Mouse (Mus musculus) kidney, adult 2 months (tissue): ENCODE measurements at regions not wholly inside any gene's neighbourhood (a gene's known extent, or its start where the extent isn't known, plus 50 kb on each side); places are given as distances from the start of the nearest gene placed in this dataset.

Experiments
- DNase-seq: peaks from one replicate; pipeline ENCODE4 v3.0.0; 2021
- H3K27ac ChIP-seq: fragments of 200-500 bp; 2 replicates; pipeline ENCODE4 v1.5.1; 2012; ENCODE audit warnings: low read depth, low read length, control low read depth, inconsistent platforms; ENCODE audit not compliant: insufficient read depth
- H3K27me3 ChIP-seq: fragments of 200-500 bp; replicated peaks from 2 replicates; pipeline ENCODE4 v1.6.1; 2012; ENCODE audit warnings: mild to moderate bottlenecking, moderate library complexity, low read length, inconsistent platforms; ENCODE audit not compliant: control insufficient read depth, insufficient read depth
- H3K36me3 ChIP-seq: fragments of 200-500 bp; 2 replicates; pipeline ENCODE4 v1.6.1; 2012; ENCODE audit warnings: mild to moderate bottlenecking, moderate library complexity, low read length, inconsistent platforms; ENCODE audit not compliant: control insufficient read depth, insufficient read depth
- H3K4me1 ChIP-seq: fragments of 200-500 bp; 2 replicates; pipeline ENCODE4 v1.6.1; 2011; ENCODE audit warnings: low read length; ENCODE audit not compliant: control insufficient read depth, insufficient read depth
- H3K4me3 ChIP-seq: fragments of 200-500 bp; 2 replicates; pipeline ENCODE4 v1.5.1; 2011; ENCODE audit warnings: mild to moderate bottlenecking, low read depth, low read length, control low read depth; ENCODE audit not compliant: insufficient read depth
- CTCF ChIP-seq: fragments of 200-500 bp; conservative IDR thresholded peaks from 2 replicates; pipeline ENCODE4 v1.5.1; 2011; ENCODE audit warnings: low read depth, mild to moderate bottlenecking, control low read depth, low read length, moderate library complexity, mixed read lengths; ENCODE audit not compliant: insufficient read depth, insufficient read length
- POLR2A ChIP-seq: fragments of 200-500 bp; IDR thresholded peaks from one replicate; pipeline ENCODE4 v1.6.1; 2011; ENCODE audit warnings: low read depth, low read length, control low read depth
- WGBS: fragments of 180-500 bp; shearing (Covaris S2); methylation state at CpG from one replicate; pipeline ENCODE4 v1.1.7; 2018; 5-methylcytosine and 5-hydroxymethylcytosine counted together

DNA sequence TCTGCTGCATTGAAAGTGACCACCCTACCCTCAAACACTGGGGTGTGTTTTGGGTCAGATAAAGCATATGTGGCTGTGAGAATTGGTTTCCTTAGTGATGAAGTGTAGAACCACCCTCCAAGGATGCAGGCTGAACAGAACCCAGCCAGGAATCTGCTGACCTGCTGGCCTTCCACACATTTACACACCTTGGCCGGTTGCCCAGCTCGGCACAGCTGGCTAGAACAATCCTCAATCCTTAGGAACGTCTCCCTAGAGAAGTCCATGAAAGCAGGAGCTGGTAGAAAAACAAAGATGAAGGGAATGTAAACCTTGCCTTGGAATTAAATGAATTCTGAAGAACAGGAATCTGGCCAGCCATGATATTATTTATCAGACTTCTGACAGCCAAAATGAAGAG, 737.3 kb downstream of the Slc4a3 start:
- 8% methylated on average over 3 of the region's 3 CpGs for WGBS
- H3K4me1 ChIP-seq, result no peaks in the 10 kb centered on the region
- H3K27ac ChIP-seq, result no peak overlapping the region
- no peak for TF ChIP-seq POLR2A
- no peak for TF ChIP-seq CTCF
- no peak overlapping the region for H3K4me3 ChIP-seq
- no peak for DNase-seq
- H3K27me3 ChIP-seq, result no peaks in the 10 kb centered on the region
- no peaks in the 10 kb centered on the region for H3K36me3 ChIP-seq

DNA sequence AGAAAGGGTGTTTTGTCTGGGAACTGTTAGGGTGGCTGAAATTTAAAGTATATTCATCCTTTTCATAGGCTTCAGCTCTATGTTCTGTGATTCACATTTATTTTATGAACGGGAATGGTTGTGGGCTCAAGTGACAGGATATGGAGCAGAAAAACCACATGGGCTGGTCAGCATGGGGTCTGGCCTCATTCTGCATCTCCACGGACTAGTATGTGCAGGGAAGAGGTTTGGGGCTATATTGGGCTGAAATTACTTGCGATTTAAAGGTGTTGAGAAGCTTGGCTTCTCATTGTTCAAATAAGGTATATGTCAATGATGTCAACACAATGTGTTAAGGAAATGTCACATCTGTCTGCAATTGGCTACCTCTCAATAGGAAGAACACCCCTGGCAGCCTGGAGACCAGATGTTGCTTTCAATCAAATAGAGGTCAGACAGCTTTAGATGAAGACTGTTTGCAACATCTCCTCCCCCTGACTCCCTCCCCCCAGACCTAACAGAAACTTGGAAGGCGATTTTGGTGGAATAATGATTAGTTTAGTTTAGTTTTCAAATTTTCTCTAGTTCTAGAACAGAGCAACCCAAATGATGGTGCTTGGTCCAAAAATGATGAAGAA, 777.0 kb downstream of the Slc4a3 start:
- no peaks in the 10 kb centered on the region for H3K4me1 ChIP-seq
- WGBS, result 82% methylated on average over 4 of the region's 4 CpGs
- no peak for DNase-seq
- H3K27ac ChIP-seq, result no peak overlapping the region
- H3K36me3 ChIP-seq, result no peaks in the 10 kb centered on the region
- no peak overlapping the region for H3K4me3 ChIP-seq
- TF ChIP-seq CTCF (no peak), POLR2A (no peak)
- H3K27me3 ChIP-seq, result no peaks in the 10 kb centered on the region

DNA sequence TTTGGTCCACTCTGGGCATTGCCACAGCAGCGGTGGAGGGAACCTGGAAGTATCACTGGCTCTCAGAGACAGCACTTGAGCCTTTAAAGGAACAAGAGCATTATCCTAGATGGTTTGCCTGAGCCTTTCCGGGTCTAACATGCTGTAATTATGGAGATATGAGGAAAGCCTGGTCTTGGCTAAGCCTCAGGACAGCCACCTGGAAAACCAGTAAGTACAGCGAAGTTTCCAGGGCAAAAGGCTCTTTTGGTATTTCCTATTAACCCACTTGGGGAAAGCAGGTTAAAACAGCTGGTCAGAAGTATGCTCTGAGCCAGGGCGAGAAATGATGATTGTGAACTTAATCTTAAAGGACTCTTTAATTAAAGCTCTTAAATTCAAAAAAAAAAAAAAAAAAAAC, 777.5 kb downstream of the Slc4a3 start:
- TF ChIP-seq CTCF (no peak), POLR2A (no peak)
- no peak overlapping the region for H3K27ac ChIP-seq
- H3K36me3 ChIP-seq, result no peaks in the 10 kb centered on the region
- no peak for DNase-seq
- H3K4me3 ChIP-seq, result no peak overlapping the region
- H3K4me1 ChIP-seq, result no peaks in the 10 kb centered on the region
- WGBS, result 78% methylated on average over 4 of the region's 4 CpGs
- H3K27me3 ChIP-seq, result no peaks in the 10 kb centered on the region; the same call in 1 of the 2 replicates

DNA sequence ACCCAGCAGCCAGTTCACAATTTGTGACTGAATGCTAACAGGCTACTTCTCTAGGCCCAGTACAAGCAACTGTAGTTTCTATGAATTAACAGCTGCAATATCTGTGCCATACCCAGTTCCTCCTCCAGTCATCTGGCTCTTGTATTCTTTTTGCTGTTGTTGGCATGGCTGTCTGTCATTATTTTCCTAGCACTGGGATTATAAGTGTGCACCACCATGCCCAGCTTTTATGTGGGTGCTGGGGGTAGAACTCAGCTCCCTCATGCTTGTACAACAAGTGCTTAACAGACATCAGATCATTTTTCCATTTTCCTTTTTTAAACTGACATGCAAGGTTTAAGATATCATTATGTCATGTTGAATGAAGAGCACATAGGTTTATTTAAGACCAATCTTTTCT, 789.9 kb downstream of the Slc4a3 start:
- H3K4me1 ChIP-seq, result no peaks in the 10 kb centered on the region
- no peak overlapping the region for H3K4me3 ChIP-seq
- TF ChIP-seq POLR2A, result no peak
- TF ChIP-seq CTCF, result no peak
- no peak overlapping the region for H3K27ac ChIP-seq
- no peaks in the 10 kb centered on the region for H3K27me3 ChIP-seq
- no peaks in the 10 kb centered on the region for H3K36me3 ChIP-seq
- no peak for DNase-seq

DNA sequence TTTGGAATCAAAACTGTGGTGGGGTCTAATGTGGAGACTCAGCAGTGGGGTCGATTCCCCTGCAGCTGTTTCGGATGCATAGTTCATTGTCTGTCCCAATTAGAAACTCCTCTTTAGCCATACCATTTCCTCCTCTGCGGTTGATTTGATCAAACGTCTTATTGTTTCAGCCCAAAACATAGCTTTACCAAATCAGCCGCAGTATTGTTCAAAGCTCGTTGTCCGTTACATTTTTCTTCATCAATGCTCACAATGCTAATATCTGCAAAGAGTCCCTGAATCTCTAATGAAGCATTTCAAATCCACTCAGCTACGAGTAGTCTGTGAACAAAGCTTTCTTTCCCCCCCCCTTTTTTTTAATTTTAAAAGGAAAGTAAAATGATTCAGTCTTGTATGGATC, 816.0 kb downstream of the Slc4a3 start:
- Histone ChIP-seq H3K4me3 (no peak overlapping the region), H3K4me1 (no peaks in the 10 kb centered on the region), H3K27ac (no peak overlapping the region), H3K36me3 (no peaks in the 10 kb centered on the region), H3K27me3 (no peaks in the 10 kb centered on the region)
- no peak for TF ChIP-seq CTCF
- no peak for TF ChIP-seq POLR2A
- DNase-seq, result no peak
- WGBS, result 84% methylated on average over 8 of the region's 8 CpGs

DNA sequence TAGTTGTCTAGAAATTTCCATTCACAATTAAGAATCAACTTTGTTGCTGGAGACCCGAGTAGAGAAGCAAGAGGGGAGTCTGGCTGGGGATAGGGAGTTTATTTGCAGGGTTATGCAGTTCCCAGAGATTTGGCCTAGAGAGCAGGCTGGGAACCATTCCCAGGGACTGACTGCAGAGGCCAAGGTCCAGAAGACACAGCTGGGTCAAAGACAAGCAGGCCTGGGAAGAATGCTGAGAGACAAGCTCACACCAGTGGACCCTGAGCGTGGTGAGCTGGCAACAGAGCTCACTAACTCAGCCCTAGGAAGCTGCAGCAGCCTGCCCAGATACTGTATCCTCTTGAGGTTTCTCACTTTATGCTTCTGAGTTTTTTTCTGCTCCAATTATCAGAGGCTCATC, 827.9 kb downstream of the Slc4a3 start:
- 43% methylated on average over 2 of the region's 2 CpGs for WGBS
- Histone ChIP-seq H3K4me1 (no peaks in the 10 kb centered on the region), H3K27ac (no peak overlapping the region), H3K27me3 (no peaks in the 10 kb centered on the region), H3K36me3 (no peaks in the 10 kb centered on the region), H3K4me3 (no peak overlapping the region)
- TF ChIP-seq POLR2A (no peak), CTCF (no peak)
- peak; percentile 86 for DNase-seq

DNA sequence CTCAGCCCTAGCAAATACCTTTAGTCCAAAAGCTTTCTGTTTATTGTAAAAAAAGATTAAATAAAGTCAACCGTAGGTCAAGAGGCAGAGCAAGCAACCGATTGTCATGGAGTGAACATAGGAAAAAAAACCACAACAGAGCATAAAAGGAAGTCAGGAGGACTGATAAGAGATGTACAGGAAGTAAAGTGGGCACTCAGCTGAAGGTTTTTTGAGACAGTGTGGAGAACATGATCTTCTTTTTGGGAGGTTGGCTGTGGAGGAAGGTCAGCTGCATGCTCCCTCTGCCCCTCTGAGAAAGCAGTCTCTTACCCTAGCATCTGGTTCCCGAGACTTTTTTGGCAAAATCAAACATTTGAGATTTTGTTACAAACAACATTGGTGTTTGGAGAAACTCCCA, 832.1 kb downstream of the Slc4a3 start:
- Histone ChIP-seq H3K4me3 (no peak overlapping the region), H3K36me3 (no peaks in the 10 kb centered on the region), H3K27ac (no peak overlapping the region), H3K27me3 (no peaks in the 10 kb centered on the region), H3K4me1 (no peaks in the 10 kb centered on the region)
- no peak for DNase-seq
- 69% methylated on average over 3 of the region's 3 CpGs for WGBS
- TF ChIP-seq CTCF, result no peak
- no peak for TF ChIP-seq POLR2A
